Mouse (Mus musculus) liver, embryonic 16.5 days (tissue): ENCODE measurements at regions not wholly inside any gene's neighbourhood (a gene's known extent, or its start where the extent isn't known, plus 50 kb on each side); places are given as distances from the start of the nearest gene placed in this dataset.

Source experiments
- ATAC-seq: fragments of 200-750 bp; cut with Nextera tagmentation; 2 replicates; pipeline ENCODE4 v1.8.0; 2017; ENCODE audit warnings: low read depth, mild to moderate bottlenecking, moderate number of reproducible peaks, moderate library complexity
- H3K27ac ChIP-seq: fragments of 300-500 bp; sonication (generic); 2 replicates; pipeline ENCODE4 v1.5.1; 2014; ENCODE audit warnings: mild to moderate bottlenecking, low read length
- H3K27me3 ChIP-seq: fragments of 300-500 bp; sonication (generic); 2 replicates; pipeline ENCODE4 v1.6.1; 2014; ENCODE audit warnings: low read depth, low read length, mixed read lengths; ENCODE audit not compliant: control insufficient read depth, insufficient read depth
- H3K36me3 ChIP-seq: fragments of 300-500 bp; sonication (generic); 2 replicates; pipeline ENCODE4 v1.6.1; 2014; ENCODE audit warnings: mild to moderate bottlenecking; ENCODE audit not compliant: control insufficient read depth, insufficient read depth
- H3K4me1 ChIP-seq: fragments of 300-500 bp; sonication (generic); 2 replicates; pipeline ENCODE4 v1.6.1; 2014; ENCODE audit warnings: low read depth, low read length, mixed read lengths; ENCODE audit not compliant: control insufficient read depth
- H3K4me2 ChIP-seq: fragments of 300-500 bp; sonication (generic); 2 replicates; pipeline ENCODE4 v1.6.1; 2014; ENCODE audit warnings: low read depth, low read length, mixed read lengths
- H3K4me3 ChIP-seq: fragments of 300-500 bp; sonication (generic); 2 replicates; pipeline ENCODE4 v1.5.1; 2014; ENCODE audit warnings: low read depth, mild to moderate bottlenecking, low read length
- H3K9ac ChIP-seq: fragments of 300-500 bp; sonication (generic); 2 replicates; pipeline ENCODE4 v1.6.1; 2014; ENCODE audit warnings: low read depth, low read length
- H3K9me3 ChIP-seq: fragments of 300-500 bp; sonication (generic); replicated peaks from 2 replicates; pipeline ENCODE4 v1.6.1; 2016; ENCODE audit warnings: low read length; ENCODE audit not compliant: control insufficient read depth
- WGBS: fragments of 180-500 bp; shearing (Covaris S2); extraction: QIAGEN DNeasy Blood & Tissue Kit; methylation state at CpG from one replicate; pipeline ENCODE4 v1.1.7; 2014; ENCODE audit not compliant: insufficient replicate concordance; 5-methylcytosine and 5-hydroxymethylcytosine counted together

- ATAC-seq: no peak
- no peaks in the 10 kb centered on the region for H3K9me3 ChIP-seq
- no peak overlapping the region for H3K27ac ChIP-seq
- no peak overlapping the region for H3K4me2 ChIP-seq
- H3K9ac ChIP-seq: no peak overlapping the region
- WGBS: 33% methylated on average over 9 of the region's 9 CpGs
- H3K4me3 ChIP-seq: no peak overlapping the region
- no peaks in the 10 kb centered on the region for H3K4me1 ChIP-seq
- H3K27me3 ChIP-seq: no peaks in the 10 kb centered on the region
- H3K36me3 ChIP-seq: no peaks in the 10 kb centered on the region
These were observed 184.5 kb upstream of the Jarid2 start for GRCm38 (mm10) chr13:44544786-44545185.

GRCm38 (mm10) chr13:44546289-44546688 lies 183.0 kb upstream of the Jarid2 start:
- no peak overlapping the region for H3K9ac ChIP-seq
- no peak overlapping the region for H3K27ac ChIP-seq
- no peaks in the 10 kb centered on the region for H3K9me3 ChIP-seq
- no peaks in the 10 kb centered on the region for H3K36me3 ChIP-seq
- no peaks in the 10 kb centered on the region for H3K4me1 ChIP-seq
- no peak for ATAC-seq
- H3K4me3 ChIP-seq: no peak overlapping the region
- no peaks in the 10 kb centered on the region for H3K27me3 ChIP-seq
- no peak overlapping the region for H3K4me2 ChIP-seq
- WGBS: 66% methylated on average over 2 of the region's 2 CpGs

GRCm38 (mm10) chr13:44548880-44549279 lies 180.4 kb upstream of the Jarid2 start:
- H3K27me3 ChIP-seq: no peaks in the 10 kb centered on the region
- no peaks in the 10 kb centered on the region for H3K4me1 ChIP-seq
- H3K27ac ChIP-seq: no peak overlapping the region
- H3K4me3 ChIP-seq: no peak overlapping the region
- no peaks in the 10 kb centered on the region for H3K9me3 ChIP-seq
- H3K36me3 ChIP-seq: no peaks in the 10 kb centered on the region
- no peak overlapping the region for H3K4me2 ChIP-seq
- WGBS: 21% methylated on average over 3 of the region's 3 CpGs
- H3K9ac ChIP-seq: no peak overlapping the region
- ATAC-seq: no peak

DNA sequence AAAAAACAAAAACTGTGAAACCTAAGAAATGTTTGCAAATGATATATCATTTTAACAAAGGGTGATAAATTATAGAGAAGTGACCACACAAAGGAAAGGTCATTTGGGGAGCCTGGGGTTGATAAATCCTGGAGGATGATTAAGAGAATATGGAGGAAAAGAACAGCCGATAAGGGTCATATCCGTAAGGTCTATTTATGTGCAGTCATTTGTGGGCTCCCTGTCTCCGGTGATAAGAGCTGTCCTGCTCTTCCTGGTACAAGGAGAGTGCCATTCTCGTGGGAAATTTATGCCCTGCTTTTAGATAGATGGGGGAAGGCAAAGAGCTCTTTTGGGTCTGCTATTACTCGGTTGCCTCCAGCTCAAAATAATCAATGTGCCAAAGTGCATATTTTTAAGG lies 175.9 kb upstream of the Jarid2 start:
- Histone ChIP-seq H3K36me3 (no peaks in the 10 kb centered on the region), H3K9ac (no peak overlapping the region), H3K4me3 (no peak overlapping the region), H3K4me1 (no peaks in the 10 kb centered on the region), H3K27me3 (no peaks in the 10 kb centered on the region), H3K9me3 (no peaks in the 10 kb centered on the region), H3K27ac (no peak overlapping the region), H3K4me2 (no peak overlapping the region)
- WGBS: 21% methylated on average over 5 of the region's 5 CpGs
- ATAC-seq: no peak

- Histone ChIP-seq H3K36me3 (no peaks in the 10 kb centered on the region), H3K4me1 (no peaks in the 10 kb centered on the region), H3K27ac (no peak overlapping the region), H3K9me3 (no peaks in the 10 kb centered on the region), H3K9ac (no peak overlapping the region), H3K27me3 (no peaks in the 10 kb centered on the region), H3K4me2 (no peak overlapping the region), H3K4me3 (no peak overlapping the region)
- 68% methylated on average over 9 of the region's 9 CpGs for WGBS
- ATAC-seq: no peak
These were observed 174.4 kb upstream of the Jarid2 start for GRCm38 (mm10) chr13:44554686-44555463.

DNA sequence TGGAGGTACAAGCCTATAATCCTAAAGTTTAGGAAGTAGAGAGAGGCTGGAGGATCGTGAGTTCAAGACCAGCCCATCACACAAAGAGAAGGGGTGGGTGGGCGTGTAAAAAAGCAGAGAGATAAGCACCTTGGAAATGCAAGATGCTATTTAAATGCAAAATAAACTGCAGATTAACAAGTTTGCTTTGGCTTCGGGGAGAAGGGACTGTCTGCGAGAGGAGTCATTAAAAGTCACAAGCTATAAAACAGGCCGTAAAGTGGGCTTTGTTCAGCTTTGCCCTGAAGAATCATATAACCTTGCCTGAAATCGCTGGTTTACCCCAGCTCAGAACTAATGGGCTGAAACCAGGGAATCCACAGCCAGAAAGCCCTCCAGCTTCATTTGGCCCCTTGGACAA lies 173.3 kb upstream of the Jarid2 start:
- H3K4me2 ChIP-seq: no peak overlapping the region
- H3K36me3 ChIP-seq: no peaks in the 10 kb centered on the region
- ATAC-seq: no peak
- no peak overlapping the region for H3K4me3 ChIP-seq
- no peaks in the 10 kb centered on the region for H3K9me3 ChIP-seq
- H3K9ac ChIP-seq: no peak overlapping the region
- no peaks in the 10 kb centered on the region for H3K27me3 ChIP-seq
- no peak overlapping the region for H3K27ac ChIP-seq
- H3K4me1 ChIP-seq: no peaks in the 10 kb centered on the region
- WGBS: 62% methylated on average over 6 of the region's 6 CpGs

DNA sequence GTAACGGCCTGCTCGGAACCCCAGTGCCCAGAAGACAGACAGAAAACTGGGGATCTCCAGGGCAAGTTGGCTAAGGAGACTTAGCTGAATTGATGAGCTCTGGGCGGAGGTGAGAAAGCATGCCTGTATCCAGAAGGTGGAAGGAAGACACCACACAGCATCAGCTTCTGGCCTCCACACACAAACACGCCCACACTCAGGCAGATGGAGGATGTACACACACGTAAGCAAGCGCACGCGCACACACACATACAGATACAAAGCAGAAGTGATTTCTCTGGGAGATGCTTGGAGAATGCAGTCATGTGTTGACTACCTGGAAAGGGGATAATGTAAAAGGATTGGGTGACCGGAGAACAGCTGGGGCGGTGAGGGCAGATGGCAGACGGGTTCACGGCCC lies 171.2 kb upstream of the Jarid2 start:
- no peaks in the 10 kb centered on the region for H3K9me3 ChIP-seq
- H3K36me3 ChIP-seq: no peaks in the 10 kb centered on the region
- H3K4me2 ChIP-seq: no peak overlapping the region
- H3K4me1 ChIP-seq: no peaks in the 10 kb centered on the region
- no peak overlapping the region for H3K27ac ChIP-seq
- ATAC-seq: no peak
- WGBS: 82% methylated on average over 12 of the region's 12 CpGs
- no peak overlapping the region for H3K4me3 ChIP-seq
- H3K9ac ChIP-seq: no peak overlapping the region
- no peaks in the 10 kb centered on the region for H3K27me3 ChIP-seq

- no peak overlapping the region for H3K4me3 ChIP-seq
- H3K4me1 ChIP-seq: no peaks in the 10 kb centered on the region
- no peak overlapping the region for H3K27ac ChIP-seq
- no peak for ATAC-seq
- no peak overlapping the region for H3K9ac ChIP-seq
- 69% methylated on average over 21 of the region's 21 CpGs for WGBS
- H3K27me3 ChIP-seq: no peaks in the 10 kb centered on the region
- H3K4me2 ChIP-seq: no peak overlapping the region
- H3K36me3 ChIP-seq: no peaks in the 10 kb centered on the region
- no peaks in the 10 kb centered on the region for H3K9me3 ChIP-seq
These were observed 170.6 kb upstream of the Jarid2 start for GRCm38 (mm10) chr13:44558491-44559177.

GRCm38 (mm10) chr13:44559178-44559565 lies 170.1 kb upstream of the Jarid2 start:
- Histone ChIP-seq H3K4me2 (no peak overlapping the region), H3K27ac (no peak overlapping the region), H3K9me3 (no peaks in the 10 kb centered on the region), H3K36me3 (no peaks in the 10 kb centered on the region), H3K9ac (no peak overlapping the region), H3K4me3 (no peak overlapping the region), H3K4me1 (no peaks in the 10 kb centered on the region), H3K27me3 (no peaks in the 10 kb centered on the region)
- ATAC-seq: no peak
- 80% methylated on average over 6 of the region's 6 CpGs for WGBS
